Mouse (Mus musculus) yolk sac, embryonic 10.5 days (tissue): ENCODE measurements around the gene Ubash3a.

Experiments used
- DNase-seq: peaks from one replicate; pipeline ENCODE4 v3.0.0-alpha.2; 2017; ENCODE audit warnings: low spot score

Ubash3a gene

GRCm38 (mm10) chr17:31280269-31280668 is 72.6 kb downstream of the Ubash3a start:
- no peak for DNase-seq

GRCm38 (mm10) chr17:31281830-31282686 is 74.4 kb downstream of the Ubash3a start:
- no peak for DNase-seq

GRCm38 (mm10) chr17:31282687-31283053 is 75.0 kb downstream of the Ubash3a start:
- DNase-seq, result no peak

DNA sequence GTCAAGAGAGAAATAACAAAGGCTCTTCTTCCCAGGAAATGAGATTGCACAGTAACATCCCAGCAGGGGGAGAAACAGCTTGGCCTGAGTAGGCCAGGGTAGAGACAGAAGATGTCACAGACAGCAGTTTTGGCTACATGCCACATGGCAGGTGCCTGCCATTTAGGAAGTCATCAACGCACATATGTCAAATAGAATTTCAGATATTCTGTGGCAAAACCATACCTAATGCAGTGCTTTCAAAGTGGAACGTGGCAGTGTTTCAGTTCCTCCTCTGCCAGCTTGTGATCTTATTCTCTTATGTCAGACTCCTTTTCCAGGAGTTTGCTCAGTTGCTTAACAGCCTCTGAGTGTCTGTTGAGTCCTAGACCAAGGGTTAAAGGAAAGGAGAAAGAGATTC is 78.2 kb downstream of the Ubash3a start:
- DNase-seq, result no peak

DNA sequence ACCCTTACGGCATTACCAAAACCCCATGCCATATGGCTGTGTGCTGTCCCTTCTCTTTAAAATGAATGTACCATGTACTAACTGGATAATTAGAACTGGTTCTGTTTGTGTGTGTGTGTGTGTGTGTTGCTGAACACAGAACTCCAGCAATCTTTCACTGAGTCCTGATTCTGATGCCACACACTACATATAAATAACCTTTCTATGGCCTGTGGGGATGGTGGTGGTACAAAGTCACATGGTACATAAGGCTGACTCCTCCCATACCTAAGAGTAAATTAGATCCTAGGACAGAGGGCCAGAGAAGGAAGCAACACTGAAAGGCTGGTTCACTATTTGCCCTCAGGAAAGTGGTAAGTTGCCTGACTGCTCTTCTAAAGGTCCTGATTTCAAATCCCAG is 78.8 kb downstream of the Ubash3a start, which contains the start of gene Slc37a1:
Slc37a1 (plus strand) TSS at position 301 of the 400 bp plus-strand sequence.
- DNase-seq, result no peak

GRCm38 (mm10) chr17:31287216-31287615 is 79.5 kb downstream of the Ubash3a start:
- DNase-seq, result no peak

DNA sequence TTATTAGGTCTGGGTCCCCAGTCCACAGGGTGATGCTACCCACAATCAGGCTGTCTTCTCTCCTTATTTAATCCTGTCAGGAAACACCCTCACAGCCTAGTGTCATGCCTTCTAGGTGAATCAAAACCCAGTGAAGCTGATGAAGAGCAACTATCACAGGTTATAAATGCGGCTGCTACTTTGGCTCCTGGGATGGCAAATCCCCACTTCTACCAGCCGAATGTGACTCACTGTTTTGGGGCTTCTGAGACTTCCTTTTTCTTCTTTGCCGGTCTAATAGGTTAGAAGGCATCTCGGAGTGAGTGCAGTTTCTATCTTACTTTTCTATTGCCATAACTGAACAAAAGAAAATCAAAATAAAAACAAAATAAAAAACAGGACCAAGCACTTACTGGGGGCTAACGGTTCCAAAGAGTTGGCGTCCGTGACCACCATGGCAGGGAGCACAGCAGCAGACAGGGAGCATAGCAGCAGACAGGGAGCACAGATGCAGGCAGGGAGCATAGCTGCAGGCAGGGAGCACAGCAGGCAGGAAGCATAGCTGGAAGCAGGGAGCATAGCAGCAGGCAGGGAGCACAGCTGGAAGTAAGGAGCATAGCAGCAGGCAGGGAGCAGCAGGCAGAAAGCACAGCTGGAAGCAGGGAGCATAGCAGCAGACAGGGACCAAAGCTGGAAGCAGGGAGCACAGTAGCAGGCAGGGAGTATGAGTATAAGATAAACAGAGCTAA is 81.5 kb downstream of the Ubash3a start:
- DNase-seq, result no peak

DNA sequence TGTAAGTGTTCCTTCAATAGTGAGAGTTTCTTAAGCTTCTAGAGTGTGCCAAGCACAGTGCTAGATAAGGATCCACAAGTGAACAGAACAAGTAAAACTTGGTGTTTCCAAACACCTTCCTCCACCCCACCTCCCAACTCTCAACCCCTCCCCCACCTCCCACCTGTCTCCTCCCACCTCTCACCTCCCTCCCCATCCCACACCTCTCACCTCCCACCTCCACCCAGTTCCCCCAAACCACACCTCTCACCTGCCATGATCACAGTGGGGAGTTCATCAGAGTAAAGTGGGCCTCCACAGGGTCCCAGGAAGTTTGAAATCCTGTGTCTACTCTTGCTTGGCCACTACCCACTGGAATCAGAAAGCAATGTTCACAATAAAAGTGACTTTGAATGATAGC is 82.6 kb downstream of the Ubash3a start:
- DNase-seq, result no peak

GRCm38 (mm10) chr17:31290859-31291258 is 83.2 kb downstream of the Ubash3a start:
- no peak for DNase-seq

GRCm38 (mm10) chr17:31294363-31295214 is 86.9 kb downstream of the Ubash3a start:
- no peak for DNase-seq

DNA sequence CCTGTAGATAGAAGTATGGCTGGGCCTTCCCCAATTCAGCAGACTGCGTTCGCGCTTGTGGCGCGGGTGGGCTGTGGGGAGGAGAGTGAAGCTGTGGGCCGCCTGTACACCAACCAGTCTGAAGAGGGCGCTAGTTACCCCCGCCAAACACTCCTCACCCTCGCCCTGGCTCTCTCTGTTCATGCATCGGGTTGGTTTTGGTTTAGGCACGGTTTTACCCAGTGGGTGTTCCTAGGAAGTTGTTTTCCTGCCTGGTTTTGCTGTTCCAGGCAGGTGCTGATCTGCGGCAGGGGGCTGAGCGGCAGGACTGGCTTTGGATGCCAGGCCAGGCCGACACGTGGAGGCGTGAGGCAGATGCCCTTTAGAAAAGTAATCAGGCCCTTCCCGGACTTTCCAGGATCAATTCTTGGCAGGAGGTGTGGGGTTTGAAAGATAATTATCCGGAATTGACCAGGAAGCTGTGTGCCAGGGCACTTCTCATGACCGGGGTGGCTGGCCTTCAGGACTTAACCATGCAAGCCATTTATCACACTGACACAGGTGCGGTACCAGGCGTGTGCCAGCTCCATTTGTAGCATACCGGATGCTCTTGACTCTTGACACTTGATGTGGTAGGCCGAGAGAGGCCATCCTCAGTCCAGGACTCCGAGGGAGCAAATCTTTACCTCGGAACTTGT is 87.7 kb downstream of the Ubash3a start:
- DNase-seq, result no peak

- peak; percentile 81 for DNase-seq
Observed at GRCm38 (mm10) chr17:31295892-31296781, 88.5 kb downstream of the Ubash3a start.
